Mouse (Mus musculus) bone marrow, adult 2 months (tissue): ENCODE data around the gene Ppp2ca. TPM values are rescaled to one million over a fixed set of nuclear protein-coding genes. Genes with fewer than 3 reads are reported as not detected.
A peak's percentile ranks its signal among the peaks of the same experiment; 100 is the strongest.
"Not testable (repeated sequence)": the region's sequence is repeated elsewhere in the genome, so short reads cannot be mapped to it uniquely, and the experiment has no call there.

Experiments used
- H3K27ac ChIP-seq: fragments of 200-500 bp; 2 replicates; pipeline ENCODE4 v1.5.1; 2012; ENCODE audit warnings: low read depth, mild to moderate bottlenecking, control low read depth, inconsistent platforms, low read length; ENCODE audit not compliant: control insufficient read depth, poor library complexity, insufficient read depth
- H3K4me1 ChIP-seq: fragments of 200-500 bp; 2 replicates; pipeline ENCODE4 v1.6.1; 2011; ENCODE audit warnings: low read length; ENCODE audit not compliant: control insufficient read depth, insufficient read depth
- H3K4me3 ChIP-seq: fragments of 200-500 bp; replicated peaks from 2 replicates; pipeline ENCODE3; 2011; ENCODE audit warnings: mild to moderate bottlenecking, low read depth, low read length, control low read depth; ENCODE audit not compliant: control insufficient read depth
- CTCF ChIP-seq: fragments of 200-500 bp; IDR thresholded peaks from 2 replicates; pipeline ENCODE4 v1.5.1; 2011; ENCODE audit warnings: low read length, control low read depth; ENCODE audit not compliant: control insufficient read depth, insufficient read depth
- POLR2A ChIP-seq: fragments of 200-500 bp; IDR thresholded peaks from 2 replicates; pipeline ENCODE4 v1.6.1; 2011; ENCODE audit warnings: low read depth, mild to moderate bottlenecking, control low read depth, low read length, borderline replicate concordance; ENCODE audit not compliant: control insufficient read depth
- WGBS: fragments of 180-500 bp; shearing (Covaris S2); methylation state at CpG from one replicate; pipeline ENCODE4 v1.1.7; 2018; 5-methylcytosine and 5-hydroxymethylcytosine counted together
- polyA plus RNA-seq: library from polyadenylated mRNA; stranded (reverse); fragments of >200 nt; gene quantifications from 2 replicates; pipeline ENCODE4 v1.2.4, GENCODE M21; 2011; ENCODE audit warnings: low replicate concordance; ENCODE audit not compliant: missing spikeins, insufficient read depth, insufficient read length

Gene Ppp2ca
- polyA plus RNA-seq, 1 experiment, result 38.0 TPM

- TF ChIP-seq POLR2A, result no peak
- no peak for TF ChIP-seq CTCF
- peak overlapping the region; percentile 88 for H3K4me3 ChIP-seq
- H3K4me1 ChIP-seq, result peaks cover 2% of the 10 kb centered on the region; the same call in 1 of the 2 replicates
- H3K27ac ChIP-seq, result peak overlapping the region; percentile 99; the same call in 1 of the 2 replicates
- under 1% methylated on average over 7 of the region's 7 CpGs for WGBS
These were observed 1.3 kb downstream of the Ppp2ca start for GRCm38 (mm10) chr11:52099771-52100219.

- H3K4me3 ChIP-seq, result no peak overlapping the region
- WGBS, result 55% methylated on average over 4 of the region's 4 CpGs
- no peak for TF ChIP-seq CTCF
- no peak for TF ChIP-seq POLR2A
- no peak overlapping the region for H3K27ac ChIP-seq
- H3K4me1 ChIP-seq, result peaks cover 2% of the 10 kb centered on the region; the same call in 1 of the 2 replicates
These were observed 4.5 kb downstream of the Ppp2ca start for GRCm38 (mm10) chr11:52102977-52103376.

GRCm38 (mm10) chr11:52105503-52105902 lies 7.0 kb downstream of the Ppp2ca start:
- H3K4me1 ChIP-seq, result no peaks in the 10 kb centered on the region; the same call in 1 of the 2 replicates

GRCm38 (mm10) chr11:52106037-52106436 lies 7.6 kb downstream of the Ppp2ca start:
- TF ChIP-seq CTCF (no peak), POLR2A (no peak)
- WGBS, result 80% methylated on average over 2 of the region's 2 CpGs
- Histone ChIP-seq H3K27ac (no peak overlapping the region), H3K4me1 (no peaks in the 10 kb centered on the region; the same call in 1 of the 2 replicates), H3K4me3 (no peak overlapping the region)

More at GRCm38 (mm10) chr11:52105503-52105902, 7.0 kb downstream of the Ppp2ca start:
- no peak for TF ChIP-seq POLR2A
- H3K27ac ChIP-seq, result no peak overlapping the region
- no peak overlapping the region for H3K4me3 ChIP-seq

- WGBS, result 78% methylated on average over 1 of the region's 1 CpGs
- no peak for TF ChIP-seq POLR2A
- no peak for TF ChIP-seq CTCF
- Histone ChIP-seq H3K27ac (no peak overlapping the region), H3K4me1 (no peaks in the 10 kb centered on the region; the same call in 1 of the 2 replicates), H3K4me3 (no peak overlapping the region)
These were observed 8.0 kb downstream of the Ppp2ca start for GRCm38 (mm10) chr11:52106438-52106837.

- H3K4me3 ChIP-seq, result no peak overlapping the region
- TF ChIP-seq CTCF, result no peak
- TF ChIP-seq POLR2A, result no peak
- H3K4me1 ChIP-seq, result no peaks in the 10 kb centered on the region; the same call in 1 of the 2 replicates
- 82% methylated on average over 5 of the region's 5 CpGs for WGBS
- H3K27ac ChIP-seq, result no peak overlapping the region
These were observed 10.3 kb downstream of the Ppp2ca start for GRCm38 (mm10) chr11:52108796-52109195.

GRCm38 (mm10) chr11:52109421-52109820 lies 10.9 kb downstream of the Ppp2ca start:
- no peak for TF ChIP-seq CTCF
- 58% methylated on average over 1 of the region's 1 CpGs for WGBS
- Histone ChIP-seq H3K4me3 (no peak overlapping the region), H3K27ac (no peak overlapping the region), H3K4me1 (no peaks in the 10 kb centered on the region; the same call in 1 of the 2 replicates)

GRCm38 (mm10) chr11:52115479-52115878 lies 17.0 kb downstream of the Ppp2ca start:
- TF ChIP-seq POLR2A (no peak), CTCF (no peak)
- Histone ChIP-seq H3K4me1 (no peaks in the 10 kb centered on the region; the same call in 1 of the 2 replicates), H3K4me3 (no peak overlapping the region), H3K27ac (no peak overlapping the region)
- 62% methylated on average over 3 of the region's 3 CpGs for WGBS

GRCm38 (mm10) chr11:52116117-52116516 lies 17.6 kb downstream of the Ppp2ca start:
- H3K27ac ChIP-seq, H3K4me1 ChIP-seq, H3K4me3 ChIP-seq: not testable (repeated sequence)
- 73% methylated on average over 6 of the region's 6 CpGs for WGBS
